Comparison of ENCODE assay signal across 9 mouse cellular contexts in genomic region chr4:114415925-114416645, GRCm38 (mm10). TPM values are rescaled to one million over a fixed set of nuclear protein-coding genes. Genes with fewer than 3 reads are reported as not detected.
DNase-seq lines count a peak whose midpoint lies in the region.
"Had no signal": no experiment of that assay in that cellular context is flagged by ENCODE, and none has a peak within 500 bp of the region (broad histone marks: within the 10 kb centered on the region; RNA-seq: fewer than 3 reads in every experiment).

No protein-coding gene starts in this region.

- DNase-seq in layer of hippocampus, adult 9-10 months (ENCODE audit: low spot score), result peak; percentile 16
- no peak for DNase-seq in layer of hippocampus, postnatal 14 days (ENCODE audit: low spot score in 2 of 2)
- peak; percentile 38 to 46 for DNase-seq in frontal cortex, postnatal 14 days (ENCODE audit: low spot score in 2 of 2)
- DNase-seq in layer of hippocampus, adult 9-11 months, result peak; percentile 59
- peak; percentile 63 to 76 for DNase-seq in right cerebral cortex, postnatal 10 days (ENCODE audit: low spot score in 2 of 2)
- DNase-seq in ovary, adult 18-20 months (ENCODE audit: low spot score), result no peak
- no peak for DNase-seq in urinary bladder, adult 2 months (ENCODE audit: low spot score)
- DNase-seq in adrenal gland, postnatal 10 days, result no peak

RNA-seq across cellular contexts. Expression of gene Trabd2b, which starts 9.6 kb away (rescaled TPM):
- total RNA-seq in layer of hippocampus, postnatal 14 days (2021), result 1 to 10 TPM; 1.1 TPM
- polyA plus RNA-seq in urinary bladder, adult 2 months (2012; rRNA removed), result 6.1 and 10.7 TPM in 2 replicates
- total RNA-seq in adrenal gland, postnatal 10 days (2021), result 1 to 10 TPM; 1.7 to 1.8 TPM
- total RNA-seq: MEL had no signal

Comparison
In these comparisons a context has a peak if more than half of its experiments do, and no peak if none do; other contexts are left out.
1. DNase-seq: peak in layer of hippocampus, adult 9-10 months (single experiment), frontal cortex, postnatal 14 days (2 of 2), layer of hippocampus, adult 9-11 months (single experiment) and right cerebral cortex, postnatal 10 days (2 of 2); none in layer of hippocampus, postnatal 14 days (0 of 2), ovary, adult 18-20 months (single experiment), urinary bladder, adult 2 months (single experiment) and adrenal gland, postnatal 10 days (single experiment).